Mouse (Mus musculus) intestine, embryonic 16.5 days (tissue): ENCODE data around the gene Cenpu. TPM values are rescaled to one million over a fixed set of nuclear protein-coding genes. Genes with fewer than 3 reads are reported as not detected.

Source experiments
- polyA plus RNA-seq: library from polyadenylated mRNA; unstranded; fragments of >200 nt; fragmentation: Nextera tagmentation; extraction: Ambion mirVana; gene quantifications from 2 replicates; pipeline ENCODE4 v1.2.1, GENCODE M21; 2015

Gene Cenpu
- polyA plus RNA-seq, 1 experiment from 2014 or later, result 12.7 TPM

Other genes starting within 250 kb of the Cenpu start
- 48.3 and 56.0 TPM in 2 replicates for gene Acsl1, start 81.0 kb upstream of the Cenpu start, polyA plus RNA-seq
- gene Primpol, start 65.2 kb downstream of the Cenpu start, polyA plus RNA-seq, result 12.8 and 15.2 TPM in 2 replicates
- gene Casp3, start 65.3 kb downstream of the Cenpu start, polyA plus RNA-seq, result 55.3 and 59.6 TPM in 2 replicates
- 23.4 and 29.0 TPM in 2 replicates for gene Irf2, start 187.7 kb downstream of the Cenpu start, polyA plus RNA-seq